Comparison of ENCODE assay signal across 23 mouse cellular contexts in genomic region chr4:77077607-77078006, GRCm38 (mm10).
DNase-seq lines count a peak whose midpoint lies in the region; ATAC-seq and TF ChIP-seq lines count a peak whose summit lies in the region.
"Had no signal": no experiment of that assay in that cellular context is flagged by ENCODE, and none has a peak within 500 bp of the region (broad histone marks: within the 10 kb centered on the region; RNA-seq: fewer than 3 reads in every experiment).

No protein-coding gene starts in this region.

- no peak overlapping the region for H3K4me2 ChIP-seq in limb, embryonic 14.5 days (replicated peaks; ENCODE audit: low read depth, low read length, severe bottlenecking)
- H3K4me2 ChIP-seq in embryonic facial prominence, embryonic 14.5 days (ENCODE audit: low read depth, low read length): no peak overlapping the region
- no peak overlapping the region for H3K4me2 ChIP-seq in kidney, embryonic 14.5 days (replicated peaks; ENCODE audit: low read depth, low read length)
- H3K4me2 ChIP-seq: embryonic facial prominence, embryonic 12.5 days; forebrain, embryonic 12.5 days; heart, embryonic 11.5 days; heart, embryonic 15.5 days had no signal

- no peaks in the 10 kb centered on the region for H3K9me3 ChIP-seq in limb, embryonic 14.5 days (ENCODE audit: control insufficient read depth, low read length)
- no peaks in the 10 kb centered on the region for H3K9me3 ChIP-seq in limb, embryonic 10.5 days (replicated peaks)
- H3K9me3 ChIP-seq in embryonic facial prominence, embryonic 14.5 days (ENCODE audit: control insufficient read depth, low read length): no peaks in the 10 kb centered on the region
- no peaks in the 10 kb centered on the region for H3K9me3 ChIP-seq in kidney, embryonic 14.5 days (ENCODE audit: control insufficient read depth, low read length)
- H3K9me3 ChIP-seq: embryonic facial prominence, embryonic 12.5 days; forebrain, embryonic 12.5 days; G1E; heart, embryonic 15.5 days had no signal

- DNase-seq in embryo, embryonic 10.5 days (ENCODE audit: low spot score): peak; percentile 2
- no peak for DNase-seq in embryo, embryonic 9.5 days (ENCODE audit: extremely low spot score)
- peak; percentile 31 for DNase-seq in limb, embryonic 14.5 days (ENCODE audit: low spot score)
- DNase-seq in limb, embryonic 10.5 days (ENCODE audit: low spot score): no peak
- DNase-seq in embryonic facial prominence, embryonic 14.5 days (ENCODE audit: low spot score): peak; percentile 61
- DNase-seq in spleen, postnatal 36 days (ENCODE audit: low spot score in 2 of 2): no peak
- DNase-seq: adrenal gland, postnatal 10 days; B cell, adult 2 months; cerebellum, adult 11-12 months; cerebellum, adult 9-10 months; cerebellum, postnatal 25 days; gastrocnemius, postnatal 10 days; heart, adult 2 months; heart, postnatal 14 days had no signal

- no peak overlapping the region for H3K27ac ChIP-seq in limb, embryonic 14.5 days (replicated peaks; ENCODE audit: low read depth, low read length)
- no peak overlapping the region for H3K27ac ChIP-seq in limb, embryonic 10.5 days
- no peak overlapping the region for H3K27ac ChIP-seq in embryonic facial prominence, embryonic 14.5 days (replicated peaks; ENCODE audit: low read depth, low read length)
- no peak overlapping the region for H3K27ac ChIP-seq in kidney, embryonic 14.5 days (ENCODE audit: low read depth, low read length)
- H3K27ac ChIP-seq: embryonic facial prominence, embryonic 12.5 days; forebrain, embryonic 12.5 days; heart, adult 2 months; heart, embryonic 15.5 days had no signal

- TF ChIP-seq POLR2A in limb, embryonic 14.5 days (IDR thresholded peaks at IDR 0.05; ENCODE audit: borderline replicate concordance, extremely low read depth, insufficient read depth, insufficient read length): no peak

- 78% methylated on average over 4 of the region's 4 CpGs for WGBS in limb, embryonic 14.5 days
- 85% methylated on average over 4 of the region's 4 CpGs for WGBS in limb, embryonic 10.5 days
- WGBS in embryonic facial prominence, embryonic 14.5 days: 48% methylated on average over 4 of the region's 4 CpGs
- 79% methylated on average over 4 of the region's 4 CpGs for WGBS in kidney, embryonic 14.5 days

- H3K4me1 ChIP-seq in limb, embryonic 14.5 days (ENCODE audit: control insufficient read depth, insufficient read depth, low read length): no peaks in the 10 kb centered on the region
- no peaks in the 10 kb centered on the region for H3K4me1 ChIP-seq in limb, embryonic 10.5 days
- no peaks in the 10 kb centered on the region for H3K4me1 ChIP-seq in embryonic facial prominence, embryonic 14.5 days (ENCODE audit: control insufficient read depth, insufficient read depth, low read length)
- H3K4me1 ChIP-seq in kidney, embryonic 14.5 days (ENCODE audit: control insufficient read depth, insufficient read depth, low read length): no peaks in the 10 kb centered on the region
- H3K4me1 ChIP-seq: embryonic facial prominence, embryonic 12.5 days; forebrain, embryonic 12.5 days; heart, embryonic 15.5 days had no signal

- H3K36me3 ChIP-seq in limb, embryonic 14.5 days (ENCODE audit: control insufficient read depth, insufficient read depth, low read length): no peaks in the 10 kb centered on the region
- no peaks in the 10 kb centered on the region for H3K36me3 ChIP-seq in limb, embryonic 10.5 days
- no peaks in the 10 kb centered on the region for H3K36me3 ChIP-seq in embryonic facial prominence, embryonic 14.5 days (ENCODE audit: control insufficient read depth, insufficient read depth, low read length)
- H3K36me3 ChIP-seq in kidney, embryonic 14.5 days (ENCODE audit: control insufficient read depth, insufficient read depth, low read length): no peaks in the 10 kb centered on the region
- H3K36me3 ChIP-seq: embryonic facial prominence, embryonic 12.5 days; forebrain, embryonic 12.5 days; G1E; heart, embryonic 15.5 days had no signal

- peak; percentile 50; the same call in 1 of the 2 replicates for ATAC-seq in limb, embryonic 14.5 days (ENCODE audit: low FRiP score, low read depth)
- peak; percentile 60; the same call in 1 of the 2 replicates for ATAC-seq in embryonic facial prominence, embryonic 14.5 days (ENCODE audit: low read depth)
- ATAC-seq in kidney, embryonic 14.5 days (ENCODE audit: low FRiP score, low TSS enrichment): no peak
- ATAC-seq: CD4-positive, CD25-positive, alpha-beta regulatory T cell, adult 4 months; forebrain, embryonic 16.5 days; hindbrain, embryonic 16.5 days had no signal

- H3K27me3 ChIP-seq in limb, embryonic 14.5 days (ENCODE audit: control insufficient read depth, insufficient read depth, low read length): no peaks in the 10 kb centered on the region
- H3K27me3 ChIP-seq in limb, embryonic 10.5 days (ENCODE audit: low read depth, poor library complexity, severe bottlenecking): no peaks in the 10 kb centered on the region
- H3K27me3 ChIP-seq in embryonic facial prominence, embryonic 14.5 days (replicated peaks; ENCODE audit: control insufficient read depth, insufficient read depth, low read length): no peaks in the 10 kb centered on the region
- H3K27me3 ChIP-seq in kidney, embryonic 14.5 days (ENCODE audit: control insufficient read depth, insufficient read depth, low read length): no peaks in the 10 kb centered on the region
- H3K27me3 ChIP-seq: embryonic facial prominence, embryonic 12.5 days; forebrain, embryonic 12.5 days; heart, embryonic 15.5 days had no signal

- no peak overlapping the region for H3K9ac ChIP-seq in limb, embryonic 14.5 days (ENCODE audit: low read depth, low read length, severe bottlenecking)
- no peak overlapping the region for H3K9ac ChIP-seq in embryonic facial prominence, embryonic 14.5 days (ENCODE audit: low read depth, low read length)
- no peak overlapping the region for H3K9ac ChIP-seq in kidney, embryonic 14.5 days (ENCODE audit: low read depth, low read length)
- H3K9ac ChIP-seq: embryonic facial prominence, embryonic 12.5 days; forebrain, embryonic 12.5 days; heart, embryonic 15.5 days had no signal

- no peak overlapping the region for H3K4me3 ChIP-seq in limb, embryonic 14.5 days (replicated peaks; ENCODE audit: low read length)
- no peak overlapping the region for H3K4me3 ChIP-seq in limb, embryonic 10.5 days
- H3K4me3 ChIP-seq in embryonic facial prominence, embryonic 14.5 days (ENCODE audit: low read depth, low read length): no peak overlapping the region
- no peak overlapping the region for H3K4me3 ChIP-seq in kidney, embryonic 14.5 days (ENCODE audit: low read length)
- H3K4me3 ChIP-seq: embryonic facial prominence, embryonic 12.5 days; forebrain, embryonic 12.5 days; heart, adult 2 months; heart, embryonic 15.5 days had no signal

Comparison
In these comparisons a context has a peak if more than half of its experiments do, and no peak if none do; other contexts are left out.
1. DNase-seq: peak in embryo, embryonic 10.5 days (single experiment), limb, embryonic 14.5 days (single experiment) and embryonic facial prominence, embryonic 14.5 days (single experiment); none in embryo, embryonic 9.5 days (single experiment), limb, embryonic 10.5 days (single experiment) and spleen, postnatal 36 days (0 of 2).